Mouse (Mus musculus): ENCODE measurements at regions not wholly inside any gene's neighbourhood (a gene's known extent, or its start where the extent isn't known, plus 50 kb on each side); places are given as distances from the start of the nearest gene placed in this dataset.

GRCm38 (mm10) chr15:94139534-94139958, 325.7 kb downstream of the Adamts20 start:
- no peak for TF ChIP-seq POLR2A (IDR thresholded peaks at IDR 0.05; ENCODE audit: control insufficient read depth, extremely low read depth, insufficient read depth, low read length, poor library complexity)
- TF ChIP-seq CTCF (IDR thresholded peaks at IDR 0.05; ENCODE audit: borderline replicate concordance, control insufficient read depth, extremely low read depth, insufficient read depth, low read length, poor library complexity) = no peak
